13 mouse cellular contexts compared by ENCODE assay signal in genomic region chr14:99983510-99983909, GRCm38 (mm10).
DNase-seq lines count a peak whose midpoint lies in the region; ATAC-seq and TF ChIP-seq lines count a peak whose summit lies in the region.
"Had no signal": no experiment of that assay in that cellular context is flagged by ENCODE, and none has a peak within 500 bp of the region (broad histone marks: within the 10 kb centered on the region; RNA-seq: fewer than 3 reads in every experiment).

No protein-coding gene starts in this region.

- intact Hi-C loops in gastrocnemius, adult 2 months (cut with DNase I), result no loop called here

- no peak overlapping the region for H3K4me2 ChIP-seq in lung, postnatal 0 days (replicated peaks; ENCODE audit: low read depth, low read length)
- no peak overlapping the region for H3K4me2 ChIP-seq in embryonic facial prominence, embryonic 11.5 days (ENCODE audit: low read depth, low read length)

- no peak overlapping the region for H3K9ac ChIP-seq in lung, postnatal 0 days (replicated peaks; ENCODE audit: low read depth)
- no peak overlapping the region for H3K9ac ChIP-seq in embryonic facial prominence, embryonic 11.5 days (replicated peaks; ENCODE audit: low read length)

- peak; percentile 51 for DNase-seq in gastrocnemius, adult 2 months
- DNase-seq in gastrocnemius, postnatal 4 days (ENCODE audit: low spot score in 2 of 2), result no peak
- peak; percentile 52 for DNase-seq in lung, postnatal 0 days (ENCODE audit: low spot score)
- no peak for DNase-seq in lung, postnatal 36 days
- peak; percentile 26 for DNase-seq in embryonic facial prominence, embryonic 11.5 days (ENCODE audit: low spot score)
- DNase-seq in gastrocnemius, postnatal 10 days, result peak; percentile 18
- DNase-seq in right cerebral cortex, adult 18-20 months, result no peak
- DNase-seq: adrenal gland, postnatal 25 days; cerebellum, postnatal 25 days; right cerebral cortex, postnatal 25 days had no signal

- TF ChIP-seq EP300 in lung, postnatal 0 days (IDR thresholded peaks at IDR 0.05), result no peak

- ATAC-seq in lung, postnatal 0 days, result peak; percentile 26; the same call in 1 of the 2 replicates
- ATAC-seq in embryonic facial prominence, embryonic 11.5 days (replicated peaks; ENCODE audit: insufficient number of reproducible peaks, low FRiP score, low TSS enrichment, low read depth), result no peak
- ATAC-seq: inflammation-experienced regulatory T-cells, adult 6 months had no signal

- H3K36me3 ChIP-seq in lung, postnatal 0 days (ENCODE audit: insufficient read depth, low read length), result no peaks in the 10 kb centered on the region
- H3K36me3 ChIP-seq in embryonic facial prominence, embryonic 11.5 days (replicated peaks; ENCODE audit: control insufficient read depth, insufficient read depth, low read depth, low read length), result no peaks in the 10 kb centered on the region
- H3K36me3 ChIP-seq: G1E had no signal

- no peaks in the 10 kb centered on the region for H3K9me3 ChIP-seq in lung, postnatal 0 days (ENCODE audit: low read length)
- H3K9me3 ChIP-seq in embryonic facial prominence, embryonic 11.5 days (replicated peaks; ENCODE audit: control insufficient read depth, low read length), result no peaks in the 10 kb centered on the region

- H3K4me1 ChIP-seq in lung, postnatal 0 days (ENCODE audit: insufficient read depth, low read depth, low read length), result no peaks in the 10 kb centered on the region
- H3K4me1 ChIP-seq in embryonic facial prominence, embryonic 11.5 days (ENCODE audit: control insufficient read depth, insufficient read depth, low read length), result no peaks in the 10 kb centered on the region

- no peaks in the 10 kb centered on the region for H3K27me3 ChIP-seq in lung, postnatal 0 days (replicated peaks; ENCODE audit: insufficient read depth, low read length)
- no peaks in the 10 kb centered on the region for H3K27me3 ChIP-seq in embryonic facial prominence, embryonic 11.5 days (ENCODE audit: control insufficient read depth, insufficient read depth, low read length)

- 34% methylated on average over 7 of the region's 7 CpGs for WGBS in lung, postnatal 0 days
- 46% methylated on average over 7 of the region's 7 CpGs for WGBS in embryonic facial prominence, embryonic 11.5 days

- no peak for TF ChIP-seq CTCF in gastrocnemius, adult 2 months (IDR thresholded peaks at IDR 0.05)
- no peak for TF ChIP-seq CTCF in lung, postnatal 0 days (IDR thresholded peaks at IDR 0.05)

- no peak overlapping the region for H3K27ac ChIP-seq in gastrocnemius, adult 2 months
- H3K27ac ChIP-seq in lung, postnatal 0 days (ENCODE audit: low read length), result no peak overlapping the region
- H3K27ac ChIP-seq in embryonic facial prominence, embryonic 11.5 days (replicated peaks; ENCODE audit: low read depth, low read length), result no peak overlapping the region
- H3K27ac ChIP-seq: kidney, postnatal 0 days had no signal

- H3K4me3 ChIP-seq in gastrocnemius, adult 2 months, result no peak overlapping the region
- no peak overlapping the region for H3K4me3 ChIP-seq in lung, postnatal 0 days (ENCODE audit: low read depth, low read length)
- no peak overlapping the region for H3K4me3 ChIP-seq in embryonic facial prominence, embryonic 11.5 days (ENCODE audit: low read depth, low read length)

Comparison
In these comparisons a context has a peak if more than half of its experiments do, and no peak if none do; other contexts are left out.
1. DNase-seq: peak in gastrocnemius, adult 2 months (single experiment), lung, postnatal 0 days (single experiment), embryonic facial prominence, embryonic 11.5 days (single experiment) and gastrocnemius, postnatal 10 days (single experiment); none in gastrocnemius, postnatal 4 days (0 of 2), lung, postnatal 36 days (single experiment) and right cerebral cortex, adult 18-20 months (single experiment).